Mouse (Mus musculus) thymus, postnatal 10 days (tissue): ENCODE measurements at regions not wholly inside any gene's neighbourhood (a gene's known extent, or its start where the extent isn't known, plus 50 kb on each side); places are given as distances from the start of the nearest gene placed in this dataset.

Source experiments
- DNase-seq, 2 experiments: peaks; one replicate each; pipeline ENCODE4 v3.0.0; 2021; ENCODE audit warnings: low spot score in 2 of 2

DNA sequence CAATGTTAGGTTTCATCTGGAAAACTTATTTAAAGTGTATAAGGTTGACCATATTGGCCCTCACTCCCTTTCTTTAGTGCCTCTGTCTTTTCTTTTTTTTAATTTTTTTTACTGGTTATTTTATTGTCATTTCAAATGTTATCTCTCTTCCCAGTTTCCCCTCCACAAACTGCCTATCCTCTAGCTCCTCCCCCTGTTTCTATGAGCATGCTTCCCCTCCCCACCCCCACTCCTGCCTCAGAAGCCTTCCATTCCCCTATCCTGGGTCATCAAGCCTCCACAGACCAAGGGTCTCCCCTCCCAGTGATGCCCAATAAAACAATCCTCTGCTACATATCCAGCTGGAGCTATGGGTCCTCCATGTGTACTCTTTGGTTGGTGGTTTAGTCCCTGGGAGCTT is 2134.9 kb upstream of the Lrrc6 start:
- DNase-seq, result no peak

DNA sequence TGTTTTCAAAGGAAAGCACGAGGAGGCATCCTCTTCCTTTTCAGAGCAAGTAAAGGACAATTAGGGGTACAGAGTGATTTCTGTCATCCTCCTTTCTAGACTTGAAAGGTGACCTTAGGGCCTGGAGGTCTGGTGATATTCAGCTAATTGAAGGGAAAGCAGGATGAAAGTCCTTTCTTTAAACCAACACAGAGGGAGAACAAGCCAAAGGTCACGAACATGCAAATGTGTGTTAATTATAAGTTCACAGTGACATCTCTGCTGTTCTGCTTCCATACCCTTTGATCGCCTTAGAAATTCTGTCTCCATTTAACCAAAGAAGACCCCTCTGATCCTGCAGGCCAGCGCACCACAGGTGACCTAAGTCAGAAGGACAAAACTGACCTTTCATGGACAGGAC is 2126.3 kb upstream of the Lrrc6 start:
- no peak for DNase-seq

- DNase-seq, result no peak
Observed at GRCm38 (mm10) chr15:68624831-68625230, 2124.1 kb upstream of the Lrrc6 start.

DNA sequence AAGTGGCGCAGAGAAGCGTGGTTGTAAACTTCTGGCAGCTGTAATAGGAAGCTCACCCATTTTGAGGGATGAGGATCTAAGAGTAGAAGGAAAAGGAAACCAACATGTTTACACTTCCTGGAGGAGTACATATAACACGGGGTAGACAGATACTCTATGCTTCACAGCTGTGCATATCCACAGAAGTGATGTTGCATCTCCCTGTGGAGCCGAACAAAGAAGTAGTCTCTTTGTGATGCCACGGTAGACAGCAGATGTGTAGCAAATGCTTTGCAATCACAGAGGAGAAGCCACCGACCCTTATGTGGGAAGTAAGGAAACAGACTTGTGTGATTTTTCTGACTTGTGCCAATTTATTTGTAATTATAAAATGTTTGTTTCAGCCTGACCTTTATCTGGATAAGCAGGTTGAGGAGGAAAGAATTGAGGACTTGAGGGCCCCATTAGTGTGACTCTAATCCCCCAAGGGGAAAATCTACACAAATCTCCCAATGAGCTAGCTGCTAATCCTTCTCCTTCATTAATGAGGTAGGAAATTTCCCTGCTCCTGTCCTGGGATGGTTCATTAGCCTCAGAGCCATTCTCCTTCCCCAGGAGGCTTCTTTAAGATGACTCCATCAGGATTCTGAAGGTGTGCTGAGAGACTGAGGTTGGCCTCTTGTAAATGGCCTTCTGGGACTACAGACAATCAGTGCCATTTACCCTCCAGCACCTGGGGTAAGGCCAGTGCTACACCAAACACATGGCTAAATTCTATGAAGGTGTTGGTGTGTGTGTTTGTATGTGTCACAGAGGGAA is 2119.9 kb upstream of the Lrrc6 start:
- DNase-seq, result no peak

- DNase-seq, result no peak
Observed at GRCm38 (mm10) chr15:68606110-68606791, 2105.5 kb upstream of the Lrrc6 start.

DNA sequence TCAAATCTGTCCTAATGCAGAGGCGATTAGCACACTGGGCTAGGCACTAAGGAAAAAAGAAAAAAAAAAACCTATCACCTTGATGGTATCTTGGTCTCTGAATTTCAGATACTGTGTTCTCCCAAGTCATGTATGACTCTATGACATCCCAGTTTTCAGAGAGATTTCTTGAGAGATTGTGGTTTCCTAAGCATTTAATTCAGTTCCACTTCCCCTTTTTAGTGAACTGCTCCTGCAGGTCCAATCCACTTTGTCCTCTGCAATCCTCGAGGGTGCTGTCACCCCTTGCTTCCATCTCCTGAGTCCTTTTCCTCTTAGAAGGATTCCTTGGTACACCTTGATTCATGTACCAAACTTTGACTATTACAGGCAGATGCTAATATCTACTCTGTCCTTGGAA is 2104.8 kb upstream of the Lrrc6 start:
- DNase-seq, result no peak

GRCm38 (mm10) chr15:68582177-68582576 is 2081.5 kb upstream of the Lrrc6 start:
- no peak for DNase-seq

DNA sequence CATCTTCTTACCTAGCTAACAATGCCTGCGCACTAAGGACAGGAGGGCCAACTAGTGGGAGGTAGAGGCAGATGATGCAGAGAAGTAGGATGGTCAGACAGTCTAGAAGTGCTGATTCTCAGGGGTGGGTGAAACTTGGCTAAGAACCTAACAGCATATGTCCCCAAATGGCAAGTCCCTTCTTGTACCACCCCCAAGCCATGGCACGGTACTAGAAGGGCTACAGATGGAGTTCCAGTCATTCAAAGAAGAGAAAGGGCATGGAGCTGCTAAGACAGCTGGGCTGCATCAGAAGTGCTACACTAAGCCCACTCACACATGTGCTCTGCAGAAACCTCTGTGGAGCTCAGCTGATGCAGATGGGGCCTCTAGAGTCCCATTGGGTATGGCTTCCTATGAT is 2078.8 kb upstream of the Lrrc6 start:
- no peak for DNase-seq

DNA sequence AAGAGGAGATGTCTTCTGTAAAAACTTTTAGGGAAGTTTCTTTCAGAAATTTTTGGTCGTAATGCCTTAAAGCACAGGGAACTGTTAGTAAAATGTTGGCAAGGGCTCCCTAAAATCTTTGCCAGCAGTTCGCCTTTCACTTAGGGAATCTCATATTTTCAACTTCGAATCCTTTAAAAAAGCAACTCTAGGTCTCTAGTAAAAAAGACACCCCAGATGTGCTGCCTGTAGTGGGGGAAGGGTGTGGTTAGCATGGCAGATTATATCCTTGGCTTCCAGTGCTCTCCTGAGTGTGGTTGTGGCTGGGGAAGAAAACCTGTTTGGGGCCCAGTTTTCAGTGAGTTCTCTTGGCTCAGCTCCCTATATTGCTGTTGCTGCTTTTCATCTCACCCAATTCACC is 2059.9 kb upstream of the Lrrc6 start:
- DNase-seq, result no peak

DNA sequence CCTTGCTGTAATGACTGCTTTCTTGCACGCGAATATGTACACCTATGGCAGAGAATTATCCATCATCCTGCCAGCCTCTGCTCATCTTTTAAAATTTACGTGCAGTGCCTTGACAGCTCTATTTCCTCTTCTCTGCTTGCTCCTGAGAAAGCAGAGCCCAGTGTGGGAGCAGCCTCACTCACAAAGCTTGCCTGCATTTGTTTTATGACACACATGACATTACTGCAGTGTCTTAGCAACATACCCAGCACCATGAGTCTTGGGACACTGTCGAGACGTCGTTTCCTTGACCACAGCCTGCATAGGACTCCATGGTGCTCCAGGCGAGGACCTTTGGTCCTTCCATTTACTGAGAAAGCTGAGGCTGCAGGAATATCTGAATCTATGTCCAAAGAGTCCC is 2055.4 kb upstream of the Lrrc6 start:
- no peak for DNase-seq

- DNase-seq, result no peak
Observed at GRCm38 (mm10) chr15:68536055-68536325, 2035.3 kb upstream of the Lrrc6 start.

DNA sequence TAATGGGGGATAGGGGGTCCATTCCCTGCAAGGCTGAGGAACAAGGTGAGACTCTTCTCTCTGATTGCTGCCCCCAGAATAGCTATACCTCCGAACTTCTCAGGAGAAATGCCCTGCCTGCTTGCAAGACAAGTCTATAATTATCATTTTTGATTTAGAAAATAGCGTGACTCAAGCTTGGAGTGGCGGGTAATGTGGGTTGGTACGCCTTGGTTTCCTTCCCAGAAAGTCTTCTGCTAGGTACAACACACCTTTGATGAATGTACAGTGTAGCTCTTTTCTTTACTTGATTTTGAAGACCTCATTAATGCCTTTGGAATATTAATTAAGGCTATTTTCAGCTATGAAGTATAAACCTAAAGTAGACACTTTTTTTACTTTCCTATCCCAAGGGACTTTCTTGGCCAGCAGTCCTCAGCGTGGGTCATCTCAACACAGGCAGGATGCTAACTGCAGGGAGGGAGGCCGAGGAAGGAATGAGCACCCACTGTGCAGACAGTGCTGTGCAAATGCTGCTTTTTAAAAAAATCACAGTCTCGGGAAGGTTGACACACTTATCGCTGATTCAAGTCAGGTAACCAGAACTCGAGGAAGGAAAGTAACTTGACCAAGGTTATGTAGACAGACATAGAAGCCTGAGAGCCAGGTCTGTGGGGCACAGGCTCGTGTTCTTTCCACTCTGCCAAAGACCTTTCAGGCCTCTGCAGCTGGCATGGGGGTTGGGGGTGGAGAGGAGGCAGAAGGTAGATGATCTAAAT is 2034.8 kb upstream of the Lrrc6 start:
- DNase-seq, result no peak

DNA sequence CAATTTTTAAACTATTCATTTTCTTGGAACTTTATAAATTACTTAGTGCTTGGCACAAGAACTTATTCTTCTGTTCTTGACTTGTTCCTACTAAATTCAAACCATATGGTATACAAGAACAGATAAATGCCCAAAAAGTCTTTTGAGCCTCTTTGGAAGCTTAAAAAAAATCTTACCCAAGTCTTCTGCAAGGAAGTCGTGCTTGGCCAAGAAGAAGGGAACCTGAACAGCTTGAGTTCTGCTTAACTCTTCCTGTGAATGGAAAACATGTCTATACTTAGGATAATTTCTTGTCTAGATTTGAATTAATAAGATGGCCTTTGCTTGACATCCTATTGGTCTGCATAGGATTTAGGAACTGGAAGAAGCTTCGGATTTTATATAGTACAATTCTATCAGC is 2020.0 kb upstream of the Lrrc6 start:
- no peak for DNase-seq

- DNase-seq, result no peak
Observed at GRCm38 (mm10) chr15:68512431-68512830, 2011.7 kb upstream of the Lrrc6 start.

DNA sequence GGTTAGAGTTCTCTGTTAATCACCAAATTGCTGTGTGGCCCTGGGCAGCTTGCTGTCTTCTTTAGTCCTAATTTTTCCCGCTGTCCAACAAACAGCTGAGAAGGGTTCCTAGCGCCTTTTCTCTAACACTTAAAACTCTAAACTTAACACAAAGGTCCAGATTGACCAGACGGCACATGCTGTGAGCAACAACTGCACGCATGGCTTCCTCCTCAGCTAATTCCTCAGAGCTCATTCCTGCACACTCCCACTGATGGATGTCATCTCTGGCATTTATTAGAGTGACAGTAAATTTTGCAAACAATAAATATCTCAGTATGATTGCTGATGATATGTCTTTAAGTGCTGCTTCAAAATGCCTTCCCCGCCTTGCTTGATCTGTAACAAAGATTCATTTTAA is 2007.5 kb upstream of the Lrrc6 start:
- no peak for DNase-seq

- DNase-seq, result no peak
Observed at GRCm38 (mm10) chr15:68506093-68506492, 2005.4 kb upstream of the Lrrc6 start.

DNA sequence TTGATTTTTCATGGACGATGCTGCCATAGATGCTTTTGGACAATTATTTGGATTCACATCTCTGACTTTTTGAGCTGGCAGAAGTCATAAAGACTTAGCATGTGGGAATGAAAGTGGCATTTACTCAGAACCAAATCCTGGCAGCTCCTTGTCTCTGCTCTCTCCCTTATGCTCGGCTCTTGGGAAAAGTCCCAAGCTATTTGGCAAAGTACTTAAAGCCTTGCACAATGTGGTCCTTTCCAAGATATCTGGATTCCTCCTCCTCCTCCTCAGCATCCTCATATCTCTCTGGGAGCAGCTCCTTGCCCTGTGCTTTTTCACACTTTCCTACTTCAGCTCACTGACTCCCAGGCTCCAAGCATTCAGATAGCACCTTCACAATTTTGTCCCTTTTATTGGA is 1995.7 kb upstream of the Lrrc6 start:
- DNase-seq, result no peak

DNA sequence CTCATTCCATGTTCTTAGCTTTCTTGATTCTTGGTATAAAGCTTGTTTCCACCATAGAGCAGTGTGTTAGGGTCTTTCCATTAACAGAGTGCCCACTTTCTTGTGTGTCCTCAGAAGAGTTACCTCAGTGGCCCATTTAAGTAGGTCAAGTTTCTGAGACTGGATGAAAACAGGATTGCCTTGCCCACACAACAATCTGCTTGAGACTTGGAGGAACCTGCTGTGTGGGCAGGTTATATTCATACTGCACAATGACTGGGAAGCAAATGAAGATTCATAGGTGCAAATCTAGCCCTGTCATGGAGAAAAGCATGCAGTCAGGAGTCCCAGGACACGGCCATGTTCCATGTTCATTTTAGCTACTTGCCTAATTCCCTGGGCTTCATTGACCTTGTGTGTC is 1984.1 kb upstream of the Lrrc6 start:
- DNase-seq, result no peak

GRCm38 (mm10) chr15:68477745-68478144 is 1977.0 kb upstream of the Lrrc6 start:
- DNase-seq, result no peak

- no peak for DNase-seq
Observed at GRCm38 (mm10) chr15:68471928-68472327, 1971.2 kb upstream of the Lrrc6 start.

GRCm38 (mm10) chr15:68462851-68463250 is 1962.1 kb upstream of the Lrrc6 start:
- DNase-seq, result no peak

- no peak for DNase-seq
Observed at GRCm38 (mm10) chr15:68457239-68457638, 1956.5 kb upstream of the Lrrc6 start.

- no peak for DNase-seq
Observed at GRCm38 (mm10) chr15:68451971-68452370, 1951.3 kb upstream of the Lrrc6 start.
